Mouse (Mus musculus) liver, postnatal 0 days (tissue): Measurements from ENCODE around the gene M1ap.

ENCODE experiments used
- CTCF ChIP-seq: sonication (generic); IDR thresholded peaks from 2 replicates; pipeline ENCODE4 v1.5.1; 2016; ENCODE audit warnings: antibody characterized with exemption, low read depth
- EP300 ChIP-seq: IDR thresholded peaks from 2 replicates; pipeline ENCODE4 v1.6.1; 2016; ENCODE audit warnings: antibody characterized with exemption, low read depth, mild to moderate bottlenecking

DNA sequence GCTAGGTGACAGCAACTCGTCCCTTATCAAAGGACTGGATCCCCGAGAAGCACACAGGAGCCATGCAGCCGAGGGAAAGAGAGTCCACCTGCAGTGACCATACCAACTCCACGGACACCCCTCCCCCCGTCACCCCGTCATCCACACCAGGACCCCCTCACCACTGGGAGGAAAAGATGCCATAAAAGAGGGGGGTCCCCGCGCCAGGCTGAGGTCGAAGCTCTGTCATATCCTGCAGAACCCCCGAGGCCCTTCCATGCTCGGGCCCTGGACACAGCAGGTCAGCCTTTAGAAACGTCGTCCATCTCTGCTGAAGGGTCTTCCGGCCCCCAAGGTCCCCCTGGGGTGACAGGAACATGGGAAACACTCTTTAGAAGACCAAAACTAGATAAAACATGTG lies 28.3 kb upstream of the M1ap start:
- TF ChIP-seq CTCF (no peak), EP300 (no peak)
